Mouse (Mus musculus) brown adipose tissue, adult 24 weeks (tissue): ENCODE data around the gene Rab11fip4. TPM values are rescaled to one million over a fixed set of nuclear protein-coding genes. Genes with fewer than 3 reads are reported as not detected.

Experiments used
- H3K27ac ChIP-seq: fragments of 200-500 bp; replicated peaks from 2 replicates; pipeline ENCODE4 v1.5.1; 2012; ENCODE audit warnings: low read depth, mild to moderate bottlenecking, low read length
- H3K4me1 ChIP-seq: fragments of 200-500 bp; 2 replicates; pipeline ENCODE4 v1.6.1; 2012; ENCODE audit warnings: low read length, mixed read lengths; ENCODE audit not compliant: control insufficient read depth, insufficient read depth, insufficient read length
- H3K4me3 ChIP-seq: fragments of 200-500 bp; 2 replicates; pipeline ENCODE4 v1.5.1; 2012; ENCODE audit warnings: low read depth, mild to moderate bottlenecking, low read length, moderate library complexity; ENCODE audit not compliant: insufficient read depth
- polyA plus RNA-seq: library from polyadenylated mRNA; stranded (reverse); fragments of >200 nt; gene quantifications from 2 replicates; pipeline ENCODE4 v1.2.4, GENCODE M21; 2012; ENCODE audit not compliant: missing spikeins, insufficient read depth, insufficient read length

The Rab11fip4 gene
- polyA plus RNA-seq, 1 experiment: 3.1 TPM

- Histone ChIP-seq H3K4me1 (no peaks in the 10 kb centered on the region), H3K27ac (no peak overlapping the region), H3K4me3 (no peak overlapping the region)
These were observed 44.8 kb downstream of the Rab11fip4 start for GRCm38 (mm10) chr11:79635661-79636449.

- Histone ChIP-seq H3K4me3 (no peak overlapping the region), H3K4me1 (no peaks in the 10 kb centered on the region), H3K27ac (no peak overlapping the region)
These were observed 45.5 kb downstream of the Rab11fip4 start for GRCm38 (mm10) chr11:79636481-79636880.

GRCm38 (mm10) chr11:79638691-79639090 lies 47.7 kb downstream of the Rab11fip4 start:
- no peak overlapping the region for H3K4me3 ChIP-seq
- H3K4me1 ChIP-seq: no peaks in the 10 kb centered on the region
- H3K27ac ChIP-seq: no peak overlapping the region

GRCm38 (mm10) chr11:79640940-79641733 lies 50.1 kb downstream of the Rab11fip4 start:
- Histone ChIP-seq H3K4me1 (no peaks in the 10 kb centered on the region), H3K4me3 (no peak overlapping the region), H3K27ac (no peak overlapping the region)

GRCm38 (mm10) chr11:79643730-79644129 lies 52.7 kb downstream of the Rab11fip4 start:
- Histone ChIP-seq H3K27ac (no peak overlapping the region), H3K4me1 (0 out of 2 replicates have a peak, but pooled peaks cover 3% of the 10 kb centered on the region), H3K4me3 (no peak overlapping the region)

- Histone ChIP-seq H3K4me1 (0 out of 2 replicates have a peak, but pooled peaks cover 3% of the 10 kb centered on the region), H3K27ac (no peak overlapping the region), H3K4me3 (no peak overlapping the region)
These were observed 53.7 kb downstream of the Rab11fip4 start for GRCm38 (mm10) chr11:79644717-79645191.

DNA sequence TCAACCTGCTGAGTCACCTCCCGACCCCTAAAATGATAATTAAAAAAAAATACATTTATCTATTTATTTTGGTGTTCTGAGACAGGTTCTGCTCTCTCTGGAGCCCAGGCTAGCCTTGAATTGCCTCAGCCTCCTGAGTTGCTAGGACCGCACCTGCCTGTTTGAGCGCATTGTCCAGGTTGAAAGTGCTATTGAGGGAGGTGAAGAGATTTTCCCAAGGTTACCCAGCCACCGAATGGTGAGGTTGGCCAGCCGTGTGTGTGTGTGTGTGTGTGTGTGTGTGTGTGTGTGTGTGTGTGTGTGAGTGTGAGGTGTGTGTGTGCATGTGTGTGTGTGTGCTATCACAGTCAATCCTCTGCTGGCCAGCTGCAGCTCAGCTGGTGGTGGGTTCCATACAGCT lies 55.0 kb downstream of the Rab11fip4 start:
- Histone ChIP-seq H3K4me1 (0 out of 2 replicates have a peak, but pooled peaks cover 3% of the 10 kb centered on the region), H3K27ac (no peak overlapping the region), H3K4me3 (no peak overlapping the region)

DNA sequence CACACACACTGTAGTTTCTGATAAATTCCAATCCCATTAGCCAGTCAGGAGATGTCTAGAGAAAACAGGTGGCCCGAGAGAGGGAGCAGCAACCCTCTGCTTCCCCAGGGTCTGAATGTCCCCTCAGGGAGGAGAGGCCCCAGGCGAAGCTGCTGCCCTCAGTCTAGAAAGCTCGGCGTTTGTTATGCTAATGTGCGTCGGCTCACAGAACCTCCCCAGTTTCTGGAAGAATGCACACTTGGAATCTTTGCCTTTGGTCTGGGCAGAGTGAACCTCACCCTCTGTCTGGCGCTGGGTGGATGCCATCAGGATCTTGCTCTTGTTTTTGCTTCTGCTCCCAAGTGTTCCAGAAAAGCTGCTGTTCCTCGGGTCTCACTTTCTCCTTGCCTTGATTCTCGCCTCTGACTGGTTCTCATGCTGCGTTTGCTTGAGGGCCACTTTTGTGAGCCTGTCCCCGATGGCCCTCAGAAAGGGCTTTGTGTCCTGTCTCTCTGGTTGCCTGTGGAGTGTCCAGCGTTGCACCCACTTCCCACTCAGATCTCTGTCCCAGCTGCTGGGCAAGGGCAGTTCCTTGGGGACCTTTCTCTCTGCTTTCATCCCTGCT lies 55.6 kb downstream of the Rab11fip4 start:
- Histone ChIP-seq H3K4me3 (peak overlapping the region; percentile 30; the same call in 1 of the 2 replicates), H3K27ac (no peak overlapping the region), H3K4me1 (0 out of 2 replicates have a peak, but pooled peaks cover 3% of the 10 kb centered on the region)

DNA sequence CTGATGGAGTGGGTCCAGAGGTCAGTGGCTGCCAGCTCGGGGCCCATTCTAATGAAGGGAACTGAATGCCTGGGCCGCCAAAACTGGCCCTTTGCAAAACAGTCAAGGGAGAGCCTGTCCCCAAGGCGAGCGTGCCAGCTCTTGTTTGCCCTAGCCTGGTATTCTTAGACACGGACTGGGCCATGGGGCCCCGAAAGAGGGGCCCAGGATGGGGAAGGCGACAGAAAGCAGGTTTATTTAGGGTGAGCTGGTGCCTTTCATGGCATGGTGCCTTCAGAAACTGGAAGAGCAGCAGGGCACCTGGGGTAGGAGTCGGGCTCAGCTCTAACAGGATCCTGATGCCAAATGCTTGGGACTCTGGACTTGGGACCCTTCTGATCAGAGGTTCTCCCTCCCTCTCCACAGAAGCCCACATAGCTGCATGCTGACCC lies 56.1 kb downstream of the Rab11fip4 start:
- 0 out of 2 replicates have a peak, but pooled peaks cover 3% of the 10 kb centered on the region for H3K4me1 ChIP-seq
- H3K27ac ChIP-seq: no peak overlapping the region
- no peak overlapping the region for H3K4me3 ChIP-seq

DNA sequence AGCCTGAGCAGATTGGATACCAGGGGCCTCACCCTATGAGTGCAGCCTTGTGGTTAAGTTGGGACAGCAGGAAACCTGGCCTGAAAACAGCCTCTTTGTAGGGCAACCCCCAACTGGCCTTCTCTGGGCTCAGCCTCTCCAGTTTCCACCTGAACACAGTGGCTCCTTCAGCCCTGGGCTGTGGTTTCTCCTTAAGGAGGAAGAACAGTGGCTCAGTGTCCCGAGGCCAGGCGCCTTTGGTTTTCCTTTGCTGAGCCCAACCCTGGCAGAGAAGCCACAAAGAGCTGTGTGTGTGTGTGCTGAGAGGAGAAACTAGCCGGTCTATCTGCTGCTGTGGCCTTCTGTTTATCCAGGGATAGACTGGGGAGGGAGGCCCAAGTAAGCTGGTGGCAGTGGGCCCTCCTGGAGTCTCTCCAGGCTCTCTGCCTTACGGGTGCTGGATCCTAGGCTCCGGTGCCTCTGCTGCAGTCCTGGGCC lies 59.4 kb downstream of the Rab11fip4 start:
- Histone ChIP-seq H3K27ac (no peak overlapping the region), H3K4me3 (no peak overlapping the region), H3K4me1 (0 out of 2 replicates have a peak, but pooled peaks cover 3% of the 10 kb centered on the region)

- H3K4me1 ChIP-seq: 0 out of 2 replicates have a peak, but pooled peaks cover 1% of the 10 kb centered on the region
- no peak overlapping the region for H3K27ac ChIP-seq
- no peak overlapping the region for H3K4me3 ChIP-seq
These were observed 61.2 kb downstream of the Rab11fip4 start for GRCm38 (mm10) chr11:79652257-79652656.

GRCm38 (mm10) chr11:79652921-79653575 lies 62.0 kb downstream of the Rab11fip4 start:
- no peak overlapping the region for H3K27ac ChIP-seq
- no peak overlapping the region for H3K4me3 ChIP-seq

DNA sequence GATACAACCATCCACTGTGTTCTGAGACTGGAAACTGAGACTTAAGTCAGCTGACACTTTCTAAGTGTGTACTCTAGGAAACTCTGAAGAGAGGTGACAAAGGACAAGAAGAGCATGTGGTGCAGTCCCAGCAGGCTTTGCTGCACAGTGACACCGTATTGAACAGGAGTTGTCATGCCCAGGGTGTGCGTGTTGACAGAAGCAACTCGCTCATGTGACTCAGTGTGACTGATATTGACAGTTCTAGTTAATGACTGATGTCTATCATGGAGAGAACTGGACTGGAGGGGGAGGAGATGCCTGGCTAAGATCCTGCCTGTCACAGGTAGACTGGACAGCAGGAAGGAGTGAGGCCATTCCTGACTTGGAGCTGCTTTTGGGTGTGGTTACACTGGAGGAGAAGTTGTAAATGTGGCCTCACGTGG lies 63.4 kb downstream of the Rab11fip4 start:
- Histone ChIP-seq H3K4me3 (no peak overlapping the region), H3K27ac (no peak overlapping the region), H3K4me1 (no peaks in the 10 kb centered on the region)

More at GRCm38 (mm10) chr11:79652921-79653575, 62.0 kb downstream of the Rab11fip4 start:
- no peaks in the 10 kb centered on the region for H3K4me1 ChIP-seq

- H3K4me1 ChIP-seq: peaks cover under 1% of the 10 kb centered on the region; the same call in 1 of the 2 replicates
- H3K4me3 ChIP-seq: no peak overlapping the region
These were observed 64.6 kb downstream of the Rab11fip4 start for GRCm38 (mm10) chr11:79655592-79655991.

More at GRCm38 (mm10) chr11:79655592-79655991, 64.6 kb downstream of the Rab11fip4 start:
- no peak overlapping the region for H3K27ac ChIP-seq
